Mouse (Mus musculus) hindbrain, embryonic 11.5 days (tissue): Measurements from ENCODE around the gene Dennd1c. TPM values are rescaled to one million over a fixed set of nuclear protein-coding genes. Genes with fewer than 3 reads are reported as not detected.

Experiments
- ATAC-seq: fragments of 200-750 bp; cut with Nextera tagmentation; 2 replicates; pipeline ENCODE4 v1.8.0; 2017; ENCODE audit warnings: mild to moderate bottlenecking, moderate TSS enrichment, moderate library complexity; ENCODE audit not compliant: low FRiP score
- DNase-seq: peaks from one replicate; pipeline ENCODE4 v3.0.0-alpha.2; 2015; ENCODE audit warnings: low spot score
- H3K27ac ChIP-seq: fragments of 300-500 bp; sonication (generic); 2 replicates; pipeline ENCODE4 v1.5.1; 2014; ENCODE audit warnings: mild to moderate bottlenecking, low read depth, low read length
- H3K27me3 ChIP-seq: fragments of 300-500 bp; sonication (generic); 2 replicates; pipeline ENCODE4 v1.6.1; 2014; ENCODE audit warnings: mild to moderate bottlenecking, low read length, moderate library complexity, mixed read lengths; ENCODE audit not compliant: control insufficient read depth, insufficient read depth
- H3K36me3 ChIP-seq: fragments of 300-500 bp; sonication (generic); 2 replicates; pipeline ENCODE4 v1.6.1; 2014; ENCODE audit warnings: mild to moderate bottlenecking, low read length, moderate library complexity, mixed read lengths; ENCODE audit not compliant: control insufficient read depth, insufficient read depth
- H3K4me1 ChIP-seq: fragments of 300-500 bp; sonication (generic); replicated peaks from 2 replicates; pipeline ENCODE4 v1.6.1; 2014; ENCODE audit warnings: low read length, mixed read lengths; ENCODE audit not compliant: control insufficient read depth, insufficient read depth
- H3K4me2 ChIP-seq: fragments of 300-500 bp; sonication (generic); replicated peaks from 2 replicates; pipeline ENCODE4 v1.6.1; 2014; ENCODE audit warnings: mild to moderate bottlenecking, low read depth, low read length
- H3K4me3 ChIP-seq: fragments of 300-500 bp; sonication (generic); 2 replicates; pipeline ENCODE4 v1.5.1; 2014; ENCODE audit warnings: low read depth, low read length
- H3K9ac ChIP-seq: fragments of 300-500 bp; sonication (generic); 2 replicates; pipeline ENCODE4 v1.6.1; 2014; ENCODE audit warnings: low read depth, low read length
- H3K9me3 ChIP-seq: fragments of 300-500 bp; sonication (generic); 2 replicates; pipeline ENCODE4 v1.6.1; 2016; ENCODE audit warnings: low read length; ENCODE audit not compliant: control insufficient read depth
- WGBS: fragments of 180-500 bp; shearing (Covaris S2); extraction: QIAGEN DNeasy Blood & Tissue Kit; methylation state at CpG from one replicate; pipeline ENCODE4 v1.1.7; 2014; 5-methylcytosine and 5-hydroxymethylcytosine counted together
- polyA plus RNA-seq: library from polyadenylated mRNA; unstranded; fragments of >200 nt; fragmentation: Nextera tagmentation; extraction: Ambion mirVana; gene quantifications from 2 replicates; pipeline ENCODE4 v1.2.1, GENCODE M21; 2014

Dennd1c gene
- polyA plus RNA-seq, 1 experiment from 2014 or later = 3.8 TPM

- peaks cover 2% of the 10 kb centered on the region for H3K27me3 ChIP-seq
- DNase-seq (no peak), ATAC-seq (no peak)
- no peaks in the 10 kb centered on the region for H3K9me3 ChIP-seq
- no peak within 1 kb of the TSS for H3K27ac ChIP-seq
- no peak within 1 kb of the TSS for H3K9ac ChIP-seq
- no peaks in the 10 kb centered on the region for H3K4me1 ChIP-seq
- WGBS = 79% methylated on average over 8 of the region's 8 CpGs
- H3K4me2 ChIP-seq = no peak within 1 kb of the TSS
- H3K36me3 ChIP-seq = no peaks in the 10 kb centered on the region
- no peak within 1 kb of the TSS for H3K4me3 ChIP-seq
Observed at GRCm38 (mm10) chr17:57041554-57041953, 36.8 kb downstream of the Dennd1c start, which contains the start of gene Slc25a41. Slc25a41 (minus strand) TSS chr17:57041654.

- no peak overlapping the region for H3K27ac ChIP-seq
- no peaks in the 10 kb centered on the region for H3K4me1 ChIP-seq
- no peak overlapping the region for H3K4me2 ChIP-seq
- H3K36me3 ChIP-seq = no peaks in the 10 kb centered on the region
- peaks cover 2% of the 10 kb centered on the region for H3K27me3 ChIP-seq
- WGBS = 42% methylated on average over 8 of the region's 8 CpGs
- DNase-seq (no peak), ATAC-seq (no peak)
- H3K4me3 ChIP-seq = no peak overlapping the region
- H3K9me3 ChIP-seq = no peaks in the 10 kb centered on the region
- H3K9ac ChIP-seq = no peak overlapping the region
Observed at GRCm38 (mm10) chr17:57038978-57039377, 39.3 kb downstream of the Dennd1c start.

- peaks cover 9% of the 10 kb centered on the region for H3K4me1 ChIP-seq
- H3K4me2 ChIP-seq = peak overlapping the region; percentile 57; the same call in 1 of the 2 replicates
- no peaks in the 10 kb centered on the region for H3K9me3 ChIP-seq
- 89% methylated on average over 4 of the region's 4 CpGs for WGBS
- no peak for DNase-seq
- H3K27ac ChIP-seq = no peak overlapping the region
- no peak overlapping the region; the same call in 1 of the 2 replicates for H3K4me3 ChIP-seq
- no peaks in the 10 kb centered on the region; the same call in 1 of the 2 replicates for H3K27me3 ChIP-seq
- no peak for ATAC-seq
- H3K36me3 ChIP-seq = peaks cover under 1% of the 10 kb centered on the region; the same call in 1 of the 2 replicates
- no peak overlapping the region; the same call in 1 of the 2 replicates for H3K9ac ChIP-seq
Observed at GRCm38 (mm10) chr17:57032854-57033253, 45.5 kb downstream of the Dennd1c start.

- no peaks in the 10 kb centered on the region for H3K27me3 ChIP-seq
- H3K4me2 ChIP-seq = peak overlapping the region; percentile 57
- H3K36me3 ChIP-seq = peaks cover 3% of the 10 kb centered on the region; the same call in 1 of the 2 replicates
- peak overlapping the region; percentile 78 for H3K4me3 ChIP-seq
- under 1% methylated on average over 38 of the region's 38 CpGs for WGBS
- peaks cover 9% of the 10 kb centered on the region for H3K4me1 ChIP-seq
- DNase-seq (peak; percentile 99), ATAC-seq (peak; percentile 99)
- H3K27ac ChIP-seq = peak overlapping the region; percentile 72
- peak overlapping the region; percentile 61 for H3K9ac ChIP-seq
- no peaks in the 10 kb centered on the region for H3K9me3 ChIP-seq
Observed at GRCm38 (mm10) chr17:57031661-57032420, 46.5 kb downstream of the Dennd1c start.

- DNase-seq (peak; percentile 69), ATAC-seq (0 out of 2 replicates have a peak, but pooled peaks have one; percentile 1)
- Histone ChIP-seq H3K4me1 (peaks cover 9% of the 10 kb centered on the region), H3K9ac (peak within 1 kb of the TSS; percentile 99), H3K27ac (peak within 1 kb of the TSS; percentile 90), H3K4me2 (peak within 1 kb of the TSS; percentile 94), H3K4me3 (peak within 1 kb of the TSS; percentile 78), H3K36me3 (peaks cover 5% of the 10 kb centered on the region), H3K27me3 (no peaks in the 10 kb centered on the region), H3K9me3 (no peaks in the 10 kb centered on the region)
- WGBS = under 1% methylated on average over 65 of the region's 99 CpGs
Observed at GRCm38 (mm10) chr17:57030931-57031660, 47.2 kb downstream of the Dennd1c start, which contains the start of gene Khsrp. Khsrp (minus strand) TSS chr17:57031522.

GRCm38 (mm10) chr17:57029691-57030090, 48.6 kb downstream of the Dennd1c start:
- Histone ChIP-seq H3K9me3 (no peaks in the 10 kb centered on the region), H3K27ac (no peak overlapping the region), H3K36me3 (peaks cover 11% of the 10 kb centered on the region), H3K4me1 (peaks cover 9% of the 10 kb centered on the region), H3K27me3 (no peaks in the 10 kb centered on the region), H3K9ac (peak overlapping the region; percentile 99), H3K4me3 (peak overlapping the region; percentile 78), H3K4me2 (peak overlapping the region; percentile 94)
- ATAC-seq (no peak), DNase-seq (no peak)
- 53% methylated on average over 8 of the region's 8 CpGs for WGBS

GRCm38 (mm10) chr17:57027471-57027870, 50.8 kb downstream of the Dennd1c start:
- H3K4me2 ChIP-seq = no peak overlapping the region
- H3K4me1 ChIP-seq = peaks cover 9% of the 10 kb centered on the region
- DNase-seq = no peak
- H3K27ac ChIP-seq = no peak overlapping the region
- no peaks in the 10 kb centered on the region for H3K27me3 ChIP-seq
- no peak for ATAC-seq
- no peak overlapping the region for H3K9ac ChIP-seq
- peaks cover 28% of the 10 kb centered on the region for H3K36me3 ChIP-seq
- no peak overlapping the region for H3K4me3 ChIP-seq
- no peaks in the 10 kb centered on the region for H3K9me3 ChIP-seq
- 87% methylated on average over 4 of the region's 4 CpGs for WGBS

GRCm38 (mm10) chr17:57020960-57021359, 57.4 kb downstream of the Dennd1c start:
- peaks cover 32% of the 10 kb centered on the region for H3K36me3 ChIP-seq
- no peak overlapping the region for H3K4me3 ChIP-seq
- H3K27me3 ChIP-seq = no peaks in the 10 kb centered on the region
- no peak for DNase-seq
- no peak for ATAC-seq
- H3K9me3 ChIP-seq = no peaks in the 10 kb centered on the region
- H3K4me2 ChIP-seq = no peak overlapping the region
- H3K27ac ChIP-seq = no peak overlapping the region
- no peak overlapping the region for H3K9ac ChIP-seq
- WGBS = 92% methylated on average over 5 of the region's 5 CpGs
- no peaks in the 10 kb centered on the region for H3K4me1 ChIP-seq
